Mouse (Mus musculus) regulatory T cell (primary cell): ENCODE data around the gene Lin37.

Experiments
- in situ Hi-C: fragments of 300-600 bp; cut with MboI, MseI; formaldehyde crosslinking; loops from one replicate; pipeline ENCODE4 v1.15.1; 2025; ENCODE audit warnings: high pct_unique_total_duplicates

Gene Lin37

GRCm38 (mm10) chr7:30587842-30588667 lies 28.4 kb upstream of the Lin37 start:
- in situ Hi-C loops = no loop called here

- in situ Hi-C loops = no loop called here
These were observed 26.9 kb upstream of the Lin37 start for GRCm38 (mm10) chr7:30586455-30587020.

- in situ Hi-C loops = no loop called here
These were observed 25.5 kb upstream of the Lin37 start for GRCm38 (mm10) chr7:30585170-30585569.

GRCm38 (mm10) chr7:30584339-30584738 lies 24.7 kb upstream of the Lin37 start:
- in situ Hi-C loops = no loop called here

GRCm38 (mm10) chr7:30581547-30581946 lies 21.9 kb upstream of the Lin37 start:
- in situ Hi-C loops = no loop called here

DNA sequence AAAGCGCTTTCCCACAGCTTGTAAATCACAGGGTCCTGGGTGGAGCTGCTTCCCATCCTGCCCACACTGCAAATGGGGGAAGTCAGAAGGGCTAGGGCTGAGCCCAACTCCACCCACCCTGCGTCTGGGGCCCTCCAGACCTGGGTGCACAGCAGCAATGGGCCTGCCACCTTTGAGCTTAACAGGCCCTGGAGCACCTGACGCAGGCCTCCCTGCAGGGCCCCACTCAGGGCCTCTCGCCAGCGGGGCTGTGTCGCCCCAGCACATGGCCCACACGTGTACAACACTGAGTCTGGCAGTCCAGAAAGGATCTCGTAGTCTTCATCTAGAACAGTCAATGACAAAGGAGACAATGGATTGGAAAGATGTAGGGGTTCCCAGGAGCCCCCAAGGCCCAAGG lies 20.3 kb upstream of the Lin37 start:
- in situ Hi-C loops = no loop called here

- in situ Hi-C loops = no loop called here
These were observed 13.3 kb upstream of the Lin37 start for GRCm38 (mm10) chr7:30572969-30573368.

DNA sequence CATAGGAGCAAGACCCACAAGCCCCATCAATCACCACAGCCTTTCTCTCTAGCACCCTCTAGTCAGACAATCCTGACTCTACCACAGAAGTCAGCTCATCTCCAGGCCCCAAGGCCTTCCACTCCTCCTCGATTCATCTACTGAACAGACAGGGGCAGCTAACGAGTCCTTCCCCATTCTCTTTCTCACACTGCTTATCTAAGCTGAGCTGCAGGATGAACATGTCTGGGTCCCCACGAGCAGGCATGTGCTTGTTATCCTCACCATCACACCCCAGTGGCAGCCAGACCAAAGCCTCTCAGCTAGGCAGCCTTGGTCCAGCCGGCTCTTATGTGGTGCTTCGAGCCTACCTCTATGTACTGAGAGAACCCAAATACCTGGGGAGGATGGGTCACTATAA lies 12.8 kb upstream of the Lin37 start:
- in situ Hi-C loops = no loop called here

DNA sequence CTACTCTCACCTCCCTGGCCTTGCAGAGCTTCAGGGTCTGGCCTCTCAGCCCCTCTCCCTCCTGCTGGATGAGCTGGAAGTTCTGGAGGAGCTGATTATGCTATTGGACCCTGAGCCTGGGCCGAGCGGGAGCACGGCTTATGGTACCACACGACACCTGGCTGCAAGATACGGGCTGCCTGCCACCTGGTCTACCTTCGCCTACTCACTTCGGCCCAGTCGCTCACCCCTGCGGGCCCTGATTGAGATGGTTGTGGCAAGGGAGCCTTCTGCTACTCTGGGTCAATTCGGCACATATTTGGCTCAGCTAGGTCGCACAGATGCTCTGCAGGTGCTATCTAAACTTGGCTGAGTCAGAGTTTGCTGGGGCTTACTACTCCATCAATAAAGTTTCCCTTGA lies 7.9 kb upstream of the Lin37 start:
- in situ Hi-C loops = no loop called here

DNA sequence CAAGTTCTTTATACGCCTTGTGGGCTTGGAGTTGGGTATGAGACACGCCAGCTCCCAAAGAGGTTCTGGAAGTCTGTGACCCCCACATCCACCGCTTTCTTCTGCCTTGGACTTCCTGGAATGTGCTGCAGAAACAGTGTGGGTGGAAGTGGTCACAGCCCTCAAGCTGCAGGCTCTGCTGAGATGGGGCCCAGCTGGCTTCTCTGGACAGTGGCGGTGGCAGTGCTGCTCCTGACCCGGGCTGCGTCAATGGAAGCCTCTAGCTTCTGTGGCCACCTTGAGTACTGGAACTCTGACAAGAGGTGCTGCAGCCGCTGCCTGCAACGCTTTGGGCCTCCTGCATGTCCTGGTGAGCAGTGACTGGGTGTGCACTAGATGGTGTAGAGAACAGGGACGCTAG lies 6.4 kb upstream of the Lin37 start:
- in situ Hi-C loops = no loop called here

GRCm38 (mm10) chr7:30564970-30565571 lies 5.4 kb upstream of the Lin37 start, which contains the start of gene Igflr1:
TSS of gene Igflr1 (plus strand) at chr7:30565427.
- in situ Hi-C loops = no loop called here

DNA sequence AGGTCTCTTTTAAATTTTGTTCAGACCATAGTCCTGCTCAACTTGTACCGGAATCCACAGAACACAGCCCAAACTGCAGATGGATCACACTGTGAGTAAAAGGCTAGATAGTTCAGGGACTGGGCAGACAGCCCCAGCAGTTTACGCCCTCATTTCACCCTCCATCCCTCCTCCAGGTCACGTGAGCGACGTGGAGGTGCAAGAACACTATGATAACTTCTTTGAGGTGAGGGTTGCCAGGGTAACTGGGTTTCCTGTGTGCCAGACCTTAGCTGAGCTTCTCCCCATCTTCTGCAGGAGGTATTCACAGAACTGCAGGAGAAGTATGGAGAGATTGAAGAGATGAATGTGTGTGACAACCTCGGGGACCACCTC lies 4.3 kb upstream of the Lin37 start:
- in situ Hi-C loops = no loop called here

DNA sequence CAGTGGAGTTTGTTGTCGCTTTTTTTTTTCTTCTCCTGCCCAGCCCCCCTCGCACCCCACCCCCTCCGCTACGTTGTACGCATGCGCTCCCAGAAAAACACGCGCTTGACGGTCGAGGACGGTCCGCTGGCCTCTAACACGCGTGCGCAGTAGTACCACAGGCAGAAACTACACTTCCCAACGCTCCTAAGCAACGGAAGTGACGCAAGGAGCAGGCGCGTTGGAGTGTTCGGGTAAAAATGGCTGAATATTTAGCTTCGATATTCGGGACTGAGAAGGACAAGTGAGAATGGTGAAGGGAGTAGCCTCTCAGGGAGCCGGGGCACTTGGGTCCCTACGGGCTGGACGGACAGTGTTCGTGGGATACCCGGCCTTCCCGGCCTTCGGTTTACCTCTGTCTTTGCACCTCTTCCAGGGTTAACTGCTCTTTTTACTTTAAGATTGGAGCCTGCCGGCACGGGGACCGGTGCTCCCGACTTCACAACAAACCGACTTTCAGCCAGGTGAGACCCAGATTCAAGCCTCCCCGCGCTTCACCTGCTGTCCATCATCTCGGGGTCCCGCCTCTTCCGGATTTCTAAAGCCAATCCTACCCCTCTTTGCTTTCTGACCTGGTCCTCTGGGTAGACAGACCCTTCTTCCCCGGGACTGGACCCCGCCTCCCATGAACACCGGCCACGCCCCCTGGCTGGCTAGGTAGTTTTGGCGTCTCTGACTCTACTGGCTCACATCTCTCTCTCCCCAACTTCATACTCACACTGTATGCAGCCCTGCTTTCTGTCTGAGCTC lies 3.7 kb upstream of the Lin37 start, which contains the start of the genes U2af1l4, Gm49396 and Psenen:
TSS of gene U2af1l4 (plus strand) at position 185 of the 789 bp plus-strand sequence.
TSS of gene Gm49396 (plus strand) at position 228 of the 789 bp plus-strand sequence.
TSS of gene Psenen (minus strand) at position 511 of the 789 bp plus-strand sequence.
- in situ Hi-C loops = no loop called here

GRCm38 (mm10) chr7:30562526-30563116 lies 3.0 kb upstream of the Lin37 start:
- in situ Hi-C loops = no loop called here

DNA sequence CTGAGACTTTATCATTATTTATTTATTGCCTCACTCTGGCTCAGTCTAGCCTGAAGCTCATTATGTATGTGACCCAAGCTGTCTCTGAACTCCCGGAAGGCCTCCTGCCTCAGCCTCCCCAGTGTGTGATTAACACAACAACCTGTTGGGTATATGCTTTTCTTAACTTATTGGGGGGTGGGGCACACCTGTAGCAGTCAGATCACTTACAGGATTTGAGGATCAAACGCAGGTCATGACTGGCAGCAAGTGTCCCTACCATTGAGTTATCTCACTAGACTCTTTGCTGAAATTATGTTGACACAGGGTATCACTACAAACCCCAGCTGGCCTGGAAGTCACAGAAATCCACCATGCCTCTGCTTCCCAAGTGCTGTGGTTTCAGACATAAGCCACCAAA lies 658 bp upstream of the Lin37 start:
- in situ Hi-C loops = no loop called here

- in situ Hi-C loops = no loop called here
These were observed 789 bp downstream of the Lin37 start for GRCm38 (mm10) chr7:30558656-30559442.

DNA sequence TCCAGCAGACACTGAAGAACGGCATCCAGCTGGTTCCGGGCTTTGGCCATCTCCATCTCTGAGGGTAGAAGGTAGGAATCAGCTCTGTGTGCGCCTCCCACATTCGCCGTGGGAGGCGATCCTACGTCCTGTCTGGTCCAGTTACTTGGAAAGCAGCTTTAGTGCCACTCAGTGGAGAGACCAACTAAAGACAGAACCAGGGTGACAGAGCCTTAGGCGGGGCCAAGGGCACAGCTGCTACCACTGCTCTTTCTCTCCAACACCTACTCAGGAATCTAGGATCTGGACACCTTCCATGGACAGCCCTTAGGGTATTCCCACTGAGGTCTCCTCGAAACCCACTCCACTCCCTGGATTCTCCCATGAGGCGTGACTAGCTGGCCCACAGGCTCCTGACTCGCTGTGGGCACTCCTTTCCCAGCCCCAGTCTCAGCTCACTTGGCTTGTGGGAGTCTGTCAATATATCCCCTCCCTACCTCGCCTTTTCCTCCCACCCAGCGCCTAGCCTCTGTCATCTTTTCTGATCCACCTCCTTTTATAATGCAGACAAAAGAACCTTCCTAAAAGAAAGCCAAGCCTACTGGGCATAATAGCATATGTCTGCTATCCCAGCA lies 1.6 kb downstream of the Lin37 start:
- in situ Hi-C loops = no loop called here

- in situ Hi-C loops = no loop called here
These were observed 2.6 kb downstream of the Lin37 start for GRCm38 (mm10) chr7:30556894-30557536.

DNA sequence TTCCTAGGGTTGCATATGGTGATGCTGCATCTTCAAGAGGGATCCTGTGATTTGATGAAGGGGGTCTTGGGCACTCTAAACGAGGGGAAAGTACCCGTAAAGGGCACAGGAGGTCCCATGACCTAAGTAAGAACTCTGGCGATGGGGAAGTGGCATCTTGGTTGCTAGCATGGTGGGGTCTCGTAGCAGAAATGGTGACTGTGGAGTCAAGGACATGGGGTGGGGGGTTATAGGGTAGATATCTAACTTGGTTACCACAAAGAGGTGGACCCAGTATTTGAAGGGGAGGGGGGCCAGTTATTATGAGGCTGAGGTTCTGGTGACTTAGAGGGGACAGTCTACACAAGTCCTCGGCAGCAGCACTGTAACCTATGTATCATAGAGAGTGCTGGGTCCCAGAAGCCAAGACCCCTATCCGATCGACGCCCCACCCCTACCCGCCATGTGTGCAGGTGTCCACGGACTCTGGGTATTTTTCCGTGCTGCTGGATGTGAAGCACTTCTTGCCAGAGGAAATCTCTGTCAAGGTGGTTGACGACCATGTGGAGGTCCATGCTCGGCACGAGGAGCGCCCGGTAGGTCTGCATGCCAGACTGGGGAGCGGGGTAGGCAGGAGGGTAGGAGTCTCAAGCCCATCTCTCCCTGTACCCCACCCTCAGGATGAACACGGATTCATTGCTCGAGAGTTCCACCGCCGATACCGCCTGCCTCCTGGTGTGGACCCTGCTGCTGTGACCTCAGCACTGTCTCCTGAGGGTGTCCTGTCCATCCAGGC lies 5.6 kb downstream of the Lin37 start:
- in situ Hi-C loops = no loop called here
